In genomic region chr11:29547249-29547751, GRCm38 (mm10) we compare ENCODE assay signal across 8 mouse cellular contexts. TPM values are rescaled to one million over a fixed set of nuclear protein-coding genes. Genes with fewer than 3 reads are reported as not detected.
DNase-seq lines count a peak whose midpoint lies in the region; ATAC-seq and TF ChIP-seq lines count a peak whose summit lies in the region.

No protein-coding gene starts in this region.

- peak overlapping the region; percentile 88 for H3K27ac ChIP-seq in kidney, embryonic 15.5 days
- peak overlapping the region; percentile 13; the same call in 1 of the 2 replicates for H3K27ac ChIP-seq in cortical plate, adult 2 months (ENCODE audit: insufficient read depth, low read length)
- H3K27ac ChIP-seq in hindbrain, embryonic 14.5 days = peak overlapping the region; percentile 88
- H3K27ac ChIP-seq in midbrain, embryonic 14.5 days (replicated peaks; ENCODE audit: low read depth, low read length) = peak overlapping the region; percentile 72

- peak overlapping the region; percentile 68 for H3K4me2 ChIP-seq in kidney, embryonic 15.5 days
- peak overlapping the region; percentile 88 for H3K4me2 ChIP-seq in hindbrain, embryonic 14.5 days (replicated peaks)
- peak overlapping the region; percentile 77 for H3K4me2 ChIP-seq in midbrain, embryonic 14.5 days (ENCODE audit: low read length)

- H3K9me3 ChIP-seq in kidney, embryonic 15.5 days (replicated peaks) = no peaks in the 10 kb centered on the region
- H3K9me3 ChIP-seq in hindbrain, embryonic 14.5 days (ENCODE audit: control insufficient read depth, low read length) = no peaks in the 10 kb centered on the region
- H3K9me3 ChIP-seq in midbrain, embryonic 14.5 days (ENCODE audit: control insufficient read depth, low read length) = no peaks in the 10 kb centered on the region

- H3K9ac ChIP-seq in kidney, embryonic 15.5 days = peak overlapping the region; percentile 89
- H3K9ac ChIP-seq in hindbrain, embryonic 14.5 days = peak overlapping the region; percentile 92
- peak overlapping the region; percentile 82 for H3K9ac ChIP-seq in midbrain, embryonic 14.5 days (replicated peaks; ENCODE audit: low read length)

- TF ChIP-seq CTCF in cortical plate, adult 2 months (IDR thresholded peaks at IDR 0.05; ENCODE audit: extremely low read depth, insufficient read depth, low read length) = no peak

- no peak for TF ChIP-seq POLR2A in cortical plate, adult 2 months (IDR thresholded peaks at IDR 0.05; ENCODE audit: extremely low read depth, insufficient read depth, low read length)

- peaks cover 11% of the 10 kb centered on the region for H3K4me1 ChIP-seq in kidney, embryonic 15.5 days
- H3K4me1 ChIP-seq in cortical plate, adult 2 months (ENCODE audit: control insufficient read depth, insufficient read depth, low read length) = no peaks in the 10 kb centered on the region
- peaks cover 16% of the 10 kb centered on the region for H3K4me1 ChIP-seq in hindbrain, embryonic 14.5 days (replicated peaks; ENCODE audit: control insufficient read depth, insufficient read depth, low read length)
- H3K4me1 ChIP-seq in midbrain, embryonic 14.5 days (ENCODE audit: control insufficient read depth, insufficient read depth, low read length) = peaks cover 9% of the 10 kb centered on the region; the same call in 1 of the 2 replicates

- WGBS in kidney, embryonic 15.5 days = 0% methylated on average over 27 of the region's 27 CpGs
- under 1% methylated on average over 27 of the region's 27 CpGs for WGBS in hindbrain, embryonic 14.5 days
- under 1% methylated on average over 27 of the region's 27 CpGs for WGBS in midbrain, embryonic 14.5 days

- H3K4me3 ChIP-seq in kidney, embryonic 15.5 days (replicated peaks) = peak overlapping the region; percentile 84
- peak overlapping the region; percentile 47 for H3K4me3 ChIP-seq in cortical plate, adult 2 months (ENCODE audit: insufficient read depth, low read length)
- H3K4me3 ChIP-seq in hindbrain, embryonic 14.5 days (replicated peaks; ENCODE audit: low read length) = peak overlapping the region; percentile 76
- peak overlapping the region; percentile 75 for H3K4me3 ChIP-seq in midbrain, embryonic 14.5 days (replicated peaks; ENCODE audit: low read depth, low read length)

- no peak for DNase-seq in kidney, postnatal 10 days
- no peak for DNase-seq in hindbrain, embryonic 14.5 days (ENCODE audit: low spot score)
- DNase-seq in midbrain, embryonic 14.5 days = no peak
- DNase-seq in urinary bladder, postnatal 10 days (ENCODE audit: low spot score) = no peak
- DNase-seq in spleen, postnatal 14 days (ENCODE audit: low spot score in 2 of 2) = no peak
- no peak for DNase-seq in right cerebral cortex, postnatal 25 days

- no peaks in the 10 kb centered on the region for H3K27me3 ChIP-seq in kidney, embryonic 15.5 days
- no peaks in the 10 kb centered on the region for H3K27me3 ChIP-seq in hindbrain, embryonic 14.5 days (ENCODE audit: control insufficient read depth, insufficient read depth, low read length)
- no peaks in the 10 kb centered on the region for H3K27me3 ChIP-seq in midbrain, embryonic 14.5 days (ENCODE audit: control insufficient read depth, insufficient read depth, low read length)

- H3K36me3 ChIP-seq in kidney, embryonic 15.5 days = peaks cover 41% of the 10 kb centered on the region
- H3K36me3 ChIP-seq in hindbrain, embryonic 14.5 days (replicated peaks; ENCODE audit: control insufficient read depth, insufficient read depth) = peaks cover 45% of the 10 kb centered on the region
- H3K36me3 ChIP-seq in midbrain, embryonic 14.5 days (ENCODE audit: control insufficient read depth, insufficient read depth, low read length) = peaks cover 33% of the 10 kb centered on the region

- ATAC-seq in kidney, embryonic 15.5 days (replicated peaks; ENCODE audit: low FRiP score) = peak; percentile 10; the same call in 1 of the 2 replicates
- peak; percentile 28; the same call in 1 of the 2 replicates for ATAC-seq in hindbrain, embryonic 14.5 days (ENCODE audit: low FRiP score)
- peak; percentile 47 for ATAC-seq in midbrain, embryonic 14.5 days (ENCODE audit: low FRiP score, low TSS enrichment)

RNA-seq across cellular contexts. Expression of gene Clhc1, which starts 0.5 kb away (rescaled TPM):
- 0.18 TPM in 1 of 2 replicates, not detected in the other for polyA plus RNA-seq in kidney, embryonic 15.5 days (2015; fragmentation: Nextera tagmentation; extraction: Ambion mirVana)
- polyA plus RNA-seq in cortical plate, adult 2 months (2012; rRNA removed) = 0.13 and 0.17 TPM in 2 replicates
- polyA plus RNA-seq in hindbrain, embryonic 14.5 days (2014; fragmentation: Nextera tagmentation; extraction: Ambion mirVana) = 0.27 and 0.33 TPM in 2 replicates
- 0.12 and 0.16 TPM in 2 replicates for polyA plus RNA-seq in midbrain, embryonic 14.5 days (2014; fragmentation: Nextera tagmentation; extraction: Ambion mirVana)

RNA-seq across cellular contexts. Expression of gene Rps27a, which starts 0.6 kb away (rescaled TPM):
- polyA plus RNA-seq in kidney, embryonic 15.5 days (2015; fragmentation: Nextera tagmentation; extraction: Ambion mirVana) = 1,122 and 1,248 TPM in 2 replicates
- polyA plus RNA-seq in cortical plate, adult 2 months (2012; rRNA removed) = 605 and 617 TPM in 2 replicates
- 615 and 722 TPM in 2 replicates for polyA plus RNA-seq in hindbrain, embryonic 14.5 days (2014; fragmentation: Nextera tagmentation; extraction: Ambion mirVana)
- polyA plus RNA-seq in midbrain, embryonic 14.5 days (2014; fragmentation: Nextera tagmentation; extraction: Ambion mirVana) = 695 and 718 TPM in 2 replicates

RNA-seq across cellular contexts. Expression of gene Mtif2, which starts 21.1 kb away (rescaled TPM):
- 47.0 and 50.7 TPM in 2 replicates for polyA plus RNA-seq in kidney, embryonic 15.5 days (2015; fragmentation: Nextera tagmentation; extraction: Ambion mirVana)
- 22.9 and 25.4 TPM in 2 replicates for polyA plus RNA-seq in cortical plate, adult 2 months (2012; rRNA removed)
- polyA plus RNA-seq in hindbrain, embryonic 14.5 days (2014; fragmentation: Nextera tagmentation; extraction: Ambion mirVana) = 30.3 and 35.2 TPM in 2 replicates
- polyA plus RNA-seq in midbrain, embryonic 14.5 days (2014; fragmentation: Nextera tagmentation; extraction: Ambion mirVana) = 36.1 and 42.0 TPM in 2 replicates

RNA-seq across cellular contexts. Expression of gene Prorsd1, which starts 32.5 kb away (rescaled TPM):
- polyA plus RNA-seq in kidney, embryonic 15.5 days (2015; fragmentation: Nextera tagmentation; extraction: Ambion mirVana) = 28.6 TPM in 2 replicates
- polyA plus RNA-seq in cortical plate, adult 2 months (2012; rRNA removed) = 4.0 and 4.5 TPM in 2 replicates
- polyA plus RNA-seq in hindbrain, embryonic 14.5 days (2014; fragmentation: Nextera tagmentation; extraction: Ambion mirVana) = 11.5 and 15.4 TPM in 2 replicates
- polyA plus RNA-seq in midbrain, embryonic 14.5 days (2014; fragmentation: Nextera tagmentation; extraction: Ambion mirVana) = 11.1 and 12.8 TPM in 2 replicates

Comparison
In these comparisons a context has a peak if more than half of its experiments do, and no peak if none do; other contexts are left out.
1. H3K27ac ChIP-seq: peak in every context shown above with its lines; median percentile 88 in kidney, embryonic 15.5 days; 88 in hindbrain, embryonic 14.5 days; 72 in midbrain, embryonic 14.5 days; 13 in cortical plate, adult 2 months.